Mouse (Mus musculus) ES-E14 (cell line): ENCODE results near the gene Nr5a2. TPM values are rescaled to one million over a fixed set of nuclear protein-coding genes. Genes with fewer than 3 reads are reported as not detected.

Experiments
- DNase-seq: peaks from one replicate; pipeline ENCODE4 v3.0.0-alpha.2; 2013; ENCODE audit warnings: low read depth, low spot score
- H3K27ac ChIP-seq: 2 replicates; pipeline ENCODE4 v1.5.1; 2012; ENCODE audit warnings: low read depth, mild to moderate bottlenecking, low read length, moderate library complexity, mixed read lengths; ENCODE audit not compliant: poor library complexity, insufficient read depth, severe bottlenecking
- H3K36me3 ChIP-seq: 2 replicates; pipeline ENCODE4 v1.6.1; 2012; ENCODE audit warnings: mild to moderate bottlenecking, low read length, moderate library complexity, mixed read lengths; ENCODE audit not compliant: control insufficient read depth, poor library complexity, insufficient read depth, severe bottlenecking
- H3K4me1 ChIP-seq, 2 experiments: fragments of 150-350 bp in 1 of 2; sonication (generic) in 1 of 2; 2 replicates each; pipeline ENCODE4 v1.6.1; 2012; ENCODE audit warnings: low read length in 2 of 2, mild to moderate bottlenecking in 1 of 2, mixed read lengths in 1 of 2; ENCODE audit not compliant: control insufficient read depth in 2 of 2, insufficient read depth in 2 of 2, poor library complexity in 1 of 2
- H3K4me3 ChIP-seq, 2 experiments: fragments of 150-350 bp in 1 of 2; sonication (generic) in 1 of 2; 2 replicates each; pipeline ENCODE4 v1.5.1; 2012; ENCODE audit warnings: low read length in 2 of 2, low read depth in 1 of 2, mild to moderate bottlenecking in 1 of 2, mixed read lengths in 1 of 2; ENCODE audit not compliant: insufficient read depth in 1 of 2, poor library complexity in 1 of 2, severe bottlenecking in 1 of 2
- H3K9ac ChIP-seq: 2 replicates; pipeline ENCODE4 v1.6.1; 2012; ENCODE audit warnings: low read depth, mild to moderate bottlenecking, low read length, mixed read lengths; ENCODE audit not compliant: poor library complexity, insufficient read depth, severe bottlenecking
- H3K9me3 ChIP-seq: fragments of 150-350 bp; sonication (generic); 2 replicates; pipeline ENCODE4 v1.6.1; 2012; ENCODE audit warnings: low read depth, mild to moderate bottlenecking, low read length; ENCODE audit not compliant: control insufficient read depth, insufficient read depth
- CHD2 ChIP-seq: IDR thresholded peaks from 2 replicates; pipeline ENCODE4 v1.6.1; 2014; ENCODE audit warnings: mild to moderate bottlenecking, low read depth, low read length, inconsistent platforms
- HCFC1 ChIP-seq: IDR thresholded peaks from 2 replicates; pipeline ENCODE4 v1.6.1; 2012; ENCODE audit warnings: low read length, inconsistent platforms, borderline replicate concordance; ENCODE audit not compliant: insufficient read depth
- MAFK ChIP-seq: IDR thresholded peaks from 2 replicates; pipeline ENCODE4 v1.6.1; 2014; ENCODE audit warnings: mild to moderate bottlenecking, low read depth, low read length, inconsistent platforms; ENCODE audit not compliant: insufficient read depth
- ZC3H11A ChIP-seq: IDR thresholded peaks from 2 replicates; pipeline ENCODE4 v1.6.1; 2012; ENCODE audit warnings: low read depth, mild to moderate bottlenecking, inconsistent platforms, low read length, borderline replicate concordance
- ZNF384 ChIP-seq: IDR thresholded peaks from 2 replicates; pipeline ENCODE4 v1.6.1; 2012; ENCODE audit warnings: low read depth, low read length, inconsistent platforms
- in situ Hi-C, 2 experiments: fragments of 600-800 bp; cut with MboI; formaldehyde crosslinking; loops; one replicate each; pipeline ENCODE4 v1.15.1; 2025; ENCODE audit warnings: low sequenced_read_pairs in 2 of 2, inconsistent platforms in 1 of 2; ENCODE audit not compliant: unreplicated experiment in 2 of 2
- total RNA-seq: library from RNA; depleted of rRNA; stranded (reverse); fragments of 300-350 nt; gene quantifications from 2 replicates; pipeline ENCODE4 v1.2.3, GENCODE M21; 2012

The Nr5a2 gene
- total RNA-seq, 1 experiment, result 24.6 TPM

DNA sequence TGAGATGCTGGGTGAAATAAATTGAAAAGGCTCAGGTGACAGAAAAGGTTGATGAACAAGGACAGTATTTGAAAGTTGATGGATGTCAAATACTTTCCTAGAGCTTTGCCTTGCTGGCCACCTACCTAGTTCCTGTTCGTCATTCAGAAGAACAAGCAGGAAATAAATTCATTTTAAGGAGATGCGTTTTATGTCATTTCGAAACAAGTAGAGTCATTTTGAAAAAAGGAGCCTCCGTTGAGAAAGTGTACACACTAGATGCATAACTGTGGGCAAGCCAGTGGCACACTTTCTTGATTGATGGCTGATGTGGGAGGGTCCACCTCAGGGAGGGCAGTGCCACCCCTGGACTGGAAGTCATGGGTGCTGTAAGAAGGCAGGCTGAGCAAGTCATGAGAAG lies 62.1 kb downstream of the Nr5a2 start:
- no peak for DNase-seq
- Histone ChIP-seq H3K36me3 (no peaks in the 10 kb centered on the region), H3K4me3 (no peak overlapping the region), H3K4me1 (peaks cover 0 to 2% of the 10 kb centered on the region in 2 experiments; a peak in 1 of 4 replicates), H3K9me3 (no peaks in the 10 kb centered on the region), H3K9ac (no peak overlapping the region), H3K27ac (no peak overlapping the region)
- TF ChIP-seq ZC3H11A, result no peak
- TF ChIP-seq CHD2, result no peak
- TF ChIP-seq HCFC1, result no peak
- no peak for TF ChIP-seq MAFK
- TF ChIP-seq ZNF384, result no peak
- in situ Hi-C loops, result no loop called here

GRCm38 (mm10) chr1:136896351-136896750 lies 63.9 kb downstream of the Nr5a2 start:
- DNase-seq, result no peak
- TF ChIP-seq ZC3H11A, result no peak
- no peak for TF ChIP-seq HCFC1
- no peak for TF ChIP-seq MAFK
- TF ChIP-seq ZNF384, result no peak
- no peak for TF ChIP-seq CHD2
- H3K9ac ChIP-seq, result no peak overlapping the region
- H3K4me3 ChIP-seq, result no peak overlapping the region
- in situ Hi-C loops, result no loop called here
- H3K27ac ChIP-seq, result no peak overlapping the region
- H3K36me3 ChIP-seq, result no peaks in the 10 kb centered on the region
- H3K4me1 ChIP-seq, result peaks cover 0 to 2% of the 10 kb centered on the region in 2 experiments; a peak in 1 of 4 replicates
- no peaks in the 10 kb centered on the region for H3K9me3 ChIP-seq

GRCm38 (mm10) chr1:136895877-136896276 lies 64.4 kb downstream of the Nr5a2 start:
- in situ Hi-C loops, result no loop called here
- H3K9ac ChIP-seq, result no peak overlapping the region
- TF ChIP-seq ZC3H11A, result no peak
- no peak for TF ChIP-seq CHD2
- TF ChIP-seq HCFC1, result no peak
- no peak for TF ChIP-seq ZNF384
- no peak for TF ChIP-seq MAFK

DNA sequence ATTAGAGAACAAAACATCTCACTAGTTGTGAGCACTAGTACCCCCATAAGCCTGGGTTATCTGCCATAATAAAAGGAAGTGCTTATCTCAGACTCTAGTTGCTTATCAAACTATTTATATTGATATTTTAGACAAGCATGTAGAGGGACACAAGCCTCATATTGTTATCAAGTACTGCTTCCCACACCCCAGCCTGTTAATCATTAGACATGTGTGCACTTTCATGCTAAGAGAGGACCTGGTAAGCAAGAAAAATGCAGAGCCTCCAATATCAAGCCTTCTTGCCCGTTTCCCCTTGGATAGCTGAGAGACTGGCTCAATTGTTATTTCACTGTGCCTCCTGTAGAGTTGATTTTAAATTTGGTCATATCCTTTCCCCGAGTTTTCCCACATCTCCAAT lies 65.5 kb downstream of the Nr5a2 start:
- Histone ChIP-seq H3K4me3 (no peak overlapping the region), H3K36me3 (peaks cover 5% of the 10 kb centered on the region; the same call in 1 of the 2 replicates), H3K4me1 (peaks cover 2 to 3% of the 10 kb centered on the region in 2 experiments; a peak in 2 of 4 replicates), H3K27ac (no peak overlapping the region), H3K9ac (no peak overlapping the region), H3K9me3 (no peaks in the 10 kb centered on the region)
- TF ChIP-seq MAFK (no peak), ZNF384 (no peak), HCFC1 (no peak)
- DNase-seq, result no peak
- in situ Hi-C loops, result no loop called here

More at GRCm38 (mm10) chr1:136895877-136896276, 64.4 kb downstream of the Nr5a2 start:
- DNase-seq, result no peak
- H3K4me3 ChIP-seq, result no peak overlapping the region
- peaks cover 0 to 2% of the 10 kb centered on the region in 2 experiments; a peak in 1 of 4 replicates for H3K4me1 ChIP-seq
- no peak overlapping the region for H3K27ac ChIP-seq
- H3K9me3 ChIP-seq, result no peaks in the 10 kb centered on the region
- no peaks in the 10 kb centered on the region for H3K36me3 ChIP-seq

DNA sequence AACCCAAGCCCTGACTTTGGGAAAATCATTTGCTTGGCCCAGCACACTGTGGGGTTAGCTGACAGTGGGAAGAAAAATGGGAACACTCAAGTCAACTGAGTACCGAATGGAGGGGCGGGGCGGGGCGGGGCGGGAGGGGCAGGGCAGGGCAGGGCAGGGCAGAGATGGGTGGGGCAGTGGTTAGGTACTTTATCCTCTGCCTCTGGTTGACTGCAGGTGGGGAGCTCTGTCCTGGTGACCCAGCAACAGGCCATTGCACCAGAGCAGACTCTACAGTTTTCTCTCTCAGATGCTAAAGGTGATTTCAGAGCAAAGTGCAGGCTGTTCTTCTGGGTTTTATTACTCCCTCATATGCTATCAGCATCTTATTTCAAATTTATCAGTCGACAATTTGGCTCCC lies 67.1 kb downstream of the Nr5a2 start:
- Histone ChIP-seq H3K4me1 (peaks cover 2 to 3% of the 10 kb centered on the region in 2 experiments; a peak in 2 of 4 replicates), H3K9ac (no peak overlapping the region), H3K27ac (no peak overlapping the region), H3K9me3 (no peaks in the 10 kb centered on the region), H3K36me3 (peaks cover 5% of the 10 kb centered on the region; the same call in 1 of the 2 replicates), H3K4me3 (no peak overlapping the region)
- in situ Hi-C loops, result no loop called here
- no peak for DNase-seq
- TF ChIP-seq MAFK (no peak), ZNF384 (no peak), ZC3H11A (no peak), CHD2 (no peak), HCFC1 (no peak)
